Mouse (Mus musculus) c-Kit-positive CD71-positive TER-119-positive erythroid progenitor cells, embryonic 14.5 days (primary cell): Measurements from ENCODE around the gene Hlx.

Source experiments
- DNase-seq: peaks from one replicate; pipeline ENCODE4 v3.0.0-alpha.2; 2013; ENCODE audit warnings: low spot score

The Hlx gene

GRCm38 (mm10) chr1:184732556-184733049 is at the start of gene Hlx:
Gene Hlx, minus strand, starts transcription at chr1:184732619.
- peak; percentile 72 for DNase-seq

GRCm38 (mm10) chr1:184782161-184782513 is 49.7 kb upstream of the Hlx start:
- DNase-seq = no peak

- DNase-seq = no peak
Observed at GRCm38 (mm10) chr1:184781286-184782160, 49.1 kb upstream of the Hlx start.

DNA sequence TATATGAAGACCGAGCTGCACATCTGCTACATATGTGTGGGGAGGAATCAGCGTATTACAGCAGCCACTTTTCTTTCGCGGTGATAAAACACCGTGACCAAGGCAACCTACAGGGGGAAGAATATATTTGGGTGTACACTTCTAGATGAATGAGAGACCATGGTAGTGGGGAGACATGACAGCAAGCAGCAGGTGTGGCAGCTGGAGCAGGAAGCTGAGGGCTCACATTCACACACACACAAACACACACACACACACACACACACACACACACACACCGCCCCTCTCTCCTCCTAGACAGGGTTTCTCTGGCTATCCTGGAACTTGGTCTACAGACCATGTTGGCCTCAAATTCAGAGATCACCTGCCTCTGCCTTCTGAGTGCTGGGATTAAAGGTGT is 45.7 kb upstream of the Hlx start:
- no peak for DNase-seq

DNA sequence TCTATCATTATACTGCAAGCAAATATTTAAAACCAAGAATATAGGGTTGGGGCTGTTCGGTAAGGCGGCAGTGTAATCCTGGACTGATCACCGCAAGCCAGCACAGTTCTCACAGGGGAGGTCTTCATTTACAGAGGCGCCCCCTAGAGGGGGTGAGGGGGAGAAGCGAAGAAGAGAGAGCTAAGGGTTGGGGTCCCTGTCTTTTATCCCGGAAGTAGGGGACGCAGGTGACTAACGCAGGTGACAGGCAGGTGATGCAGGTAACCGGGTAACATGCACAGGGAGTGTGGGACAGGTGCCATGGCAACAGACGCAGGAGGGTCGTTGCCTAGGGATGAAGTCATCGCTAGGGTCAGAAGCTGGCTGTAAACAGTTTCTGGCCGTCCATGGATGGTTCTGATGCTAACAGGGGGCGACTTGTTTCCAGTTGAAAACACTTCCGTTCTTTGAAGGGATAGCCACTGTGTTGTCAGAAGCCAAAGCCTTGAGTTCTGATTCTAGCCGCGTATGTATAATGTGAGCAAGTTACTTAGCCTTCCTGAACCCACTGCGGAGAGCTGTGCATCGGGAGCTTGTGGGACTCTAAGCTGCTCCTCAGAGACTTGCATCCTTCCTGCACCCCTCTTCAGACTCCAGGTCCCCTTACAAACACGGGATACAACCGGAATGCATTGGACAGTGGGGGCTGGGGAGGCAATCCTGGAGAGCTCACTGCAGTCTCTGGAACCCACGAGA is 44.8 kb upstream of the Hlx start:
- DNase-seq = no peak

GRCm38 (mm10) chr1:184775289-184775688 is 42.9 kb upstream of the Hlx start:
- DNase-seq = no peak

GRCm38 (mm10) chr1:184771891-184772249 is 39.5 kb upstream of the Hlx start:
- no peak for DNase-seq

- DNase-seq = peak; percentile 61
Observed at GRCm38 (mm10) chr1:184771202-184771890, 38.9 kb upstream of the Hlx start.

DNA sequence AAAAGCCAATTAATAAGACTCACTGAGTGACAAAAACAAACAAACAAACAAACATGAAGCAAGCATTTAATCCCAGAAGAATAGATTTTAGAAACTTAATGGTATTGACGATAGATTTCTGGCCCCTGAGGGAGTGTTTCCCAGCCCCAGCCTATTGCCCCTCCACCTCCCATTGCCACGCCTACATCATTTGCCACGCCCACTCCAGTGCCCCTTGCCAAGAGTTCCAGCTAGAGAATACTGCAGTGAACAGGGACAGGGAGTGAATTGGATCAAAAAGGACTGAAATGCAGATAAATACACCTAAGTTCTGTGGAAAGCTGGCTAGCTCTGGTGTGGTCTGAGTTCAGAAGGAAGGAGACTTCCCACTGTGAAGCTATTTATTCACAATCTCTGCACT is 31.4 kb upstream of the Hlx start:
- no peak for DNase-seq

- no peak for DNase-seq
Observed at GRCm38 (mm10) chr1:184762941-184763340, 30.5 kb upstream of the Hlx start.

- no peak for DNase-seq
Observed at GRCm38 (mm10) chr1:184761988-184762387, 29.6 kb upstream of the Hlx start.

DNA sequence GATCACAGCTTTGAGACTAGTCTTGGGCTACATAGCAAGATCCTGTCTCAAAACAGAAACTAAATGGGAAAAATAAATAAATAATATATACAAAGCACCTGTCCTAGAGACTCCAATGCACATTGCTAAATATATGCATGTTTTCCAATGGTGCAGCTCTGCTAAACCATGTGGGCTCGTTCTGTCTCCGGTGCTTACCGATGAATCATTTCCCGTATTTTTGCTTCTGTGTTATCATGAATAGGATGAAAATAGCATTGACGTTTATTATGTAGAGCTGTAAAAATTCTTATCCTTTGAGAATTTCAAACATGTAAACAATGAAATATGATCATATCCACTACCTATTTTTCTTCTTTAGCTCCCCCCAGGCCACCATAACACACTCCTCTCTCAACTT is 20.3 kb upstream of the Hlx start:
- DNase-seq = no peak

- no peak for DNase-seq
Observed at GRCm38 (mm10) chr1:184750114-184750664, 17.8 kb upstream of the Hlx start.

GRCm38 (mm10) chr1:184748692-184749152 is 16.3 kb upstream of the Hlx start:
- DNase-seq = no peak

DNA sequence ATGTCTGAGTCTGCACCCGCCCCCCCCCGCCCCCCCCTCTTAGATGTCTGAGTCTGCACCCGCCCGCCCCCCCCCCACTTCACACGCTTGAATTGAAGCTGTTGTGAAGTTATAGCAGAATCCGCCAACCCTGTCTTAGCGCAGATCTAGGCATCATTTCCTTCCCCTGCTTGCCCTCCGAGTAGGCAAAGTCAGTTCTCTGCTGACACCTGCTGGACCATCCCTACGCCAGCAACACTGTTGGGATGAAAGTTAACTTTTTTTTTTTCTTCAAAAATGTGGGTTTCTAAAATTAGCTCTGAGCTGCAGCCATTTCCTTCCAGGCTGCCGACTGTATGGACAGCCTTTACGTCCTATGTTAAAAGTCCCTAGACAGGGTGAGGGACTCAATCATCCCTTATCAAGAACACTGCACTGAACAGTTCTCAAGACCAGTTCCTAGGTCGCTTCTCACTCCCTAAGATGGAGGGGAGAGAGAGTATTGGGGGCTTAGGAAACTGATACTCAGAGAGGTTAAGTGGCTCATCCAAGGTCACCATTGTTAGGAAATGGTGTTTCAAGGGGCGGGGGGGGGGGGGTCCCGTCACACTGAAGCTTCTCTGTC is 5.6 kb upstream of the Hlx start:
- no peak for DNase-seq

- DNase-seq = no peak
Observed at GRCm38 (mm10) chr1:184737228-184737627, 4.8 kb upstream of the Hlx start.

- DNase-seq = no peak
Observed at GRCm38 (mm10) chr1:184736260-184736659, 3.8 kb upstream of the Hlx start.

DNA sequence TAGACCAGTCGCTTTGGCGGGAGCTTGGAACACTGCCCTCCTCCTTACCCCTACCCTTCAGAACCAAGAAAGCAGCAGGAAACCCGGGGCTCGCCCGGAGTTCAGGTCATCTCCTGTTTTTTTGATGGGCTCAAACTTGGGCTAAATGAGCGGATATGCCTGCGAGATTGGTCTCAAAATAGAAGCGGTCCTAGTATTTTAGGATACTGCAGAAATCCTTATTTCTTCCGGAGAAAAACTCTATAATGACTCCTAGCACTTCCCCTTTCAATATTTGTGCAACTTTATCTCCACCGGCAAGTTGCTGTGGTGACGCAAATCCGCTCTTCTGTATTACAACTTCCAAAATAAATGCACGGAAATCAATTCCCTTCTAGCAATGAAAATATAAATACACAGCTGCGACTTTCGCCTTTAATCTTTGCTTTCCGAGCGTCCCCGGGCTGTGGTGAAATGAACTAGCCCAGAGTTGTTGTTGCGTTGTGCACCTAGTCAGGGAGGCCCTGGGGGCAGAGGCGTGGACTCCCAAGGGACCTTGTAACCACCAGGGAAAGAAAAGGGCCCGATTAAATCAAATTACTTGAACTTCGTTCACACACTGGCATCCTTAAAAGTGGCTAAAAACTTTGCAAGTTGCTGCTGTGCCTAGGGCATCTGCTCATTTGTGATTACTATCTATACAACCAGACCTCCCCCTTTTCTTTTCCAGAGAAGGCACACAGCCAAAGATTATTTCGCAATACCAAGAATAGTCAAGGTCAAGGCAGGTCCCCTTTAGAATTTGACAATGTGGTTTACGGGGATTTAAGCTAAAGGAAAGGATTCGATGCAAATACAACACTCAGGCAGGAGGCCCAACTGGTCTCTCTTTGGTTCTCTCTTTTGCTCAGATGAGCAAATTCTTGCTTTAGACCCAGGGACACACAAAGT is 2.8 kb upstream of the Hlx start:
- no peak for DNase-seq

DNA sequence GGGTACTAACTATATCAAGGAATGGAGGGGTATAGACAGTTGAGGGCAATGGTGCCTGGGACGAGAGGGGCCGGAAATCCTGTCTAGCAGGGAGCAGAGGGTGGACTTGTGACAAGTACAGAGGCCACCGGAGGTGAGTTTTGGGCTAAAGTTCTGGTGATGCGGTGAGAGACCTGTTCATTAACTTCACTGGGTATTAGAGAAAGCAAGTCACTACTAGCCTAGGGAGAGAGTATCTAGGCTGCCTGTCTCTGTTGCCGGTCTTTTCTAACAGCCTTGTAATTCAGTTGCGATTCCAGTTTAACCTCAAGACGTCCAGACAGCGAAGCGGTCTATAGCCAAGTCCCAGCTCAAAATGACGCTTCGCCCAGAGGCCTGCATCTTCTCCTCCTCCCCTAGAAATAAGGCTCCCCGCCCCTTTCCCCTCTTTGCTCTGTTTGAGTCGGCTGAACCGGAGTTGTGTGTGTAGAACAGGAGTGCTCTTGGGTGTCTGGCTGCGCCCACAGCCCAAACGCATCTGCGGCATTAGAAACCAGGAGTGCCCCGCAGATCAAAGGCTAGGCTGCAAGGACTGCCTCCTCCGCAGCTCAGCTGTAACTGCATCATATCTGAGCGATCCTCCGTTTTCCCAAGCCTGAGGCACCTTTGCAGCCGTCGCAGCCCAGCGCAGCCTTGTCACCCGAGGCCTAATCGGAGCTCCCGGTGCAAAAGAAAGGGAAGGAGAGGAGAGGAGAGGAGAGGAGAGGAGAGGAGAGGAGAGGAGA is 1.8 kb upstream of the Hlx start:
- DNase-seq = no peak
